Mouse (Mus musculus) heart, postnatal 4 days (tissue): ENCODE data around the gene Tmem131l. TPM values are rescaled to one million over a fixed set of nuclear protein-coding genes. Genes with fewer than 3 reads are reported as not detected.

Experiments
- DNase-seq: peaks from one replicate; pipeline ENCODE4 v3.0.0; 2021
- total RNA-seq, 2 experiments: library from RNA; stranded (reverse); gene quantifications; 2 replicates each; pipeline ENCODE4 v1.2.3; 2021

The Tmem131l gene
- total RNA-seq, 2 experiments from 2014 or later = 32.7 to 41.7 TPM

DNA sequence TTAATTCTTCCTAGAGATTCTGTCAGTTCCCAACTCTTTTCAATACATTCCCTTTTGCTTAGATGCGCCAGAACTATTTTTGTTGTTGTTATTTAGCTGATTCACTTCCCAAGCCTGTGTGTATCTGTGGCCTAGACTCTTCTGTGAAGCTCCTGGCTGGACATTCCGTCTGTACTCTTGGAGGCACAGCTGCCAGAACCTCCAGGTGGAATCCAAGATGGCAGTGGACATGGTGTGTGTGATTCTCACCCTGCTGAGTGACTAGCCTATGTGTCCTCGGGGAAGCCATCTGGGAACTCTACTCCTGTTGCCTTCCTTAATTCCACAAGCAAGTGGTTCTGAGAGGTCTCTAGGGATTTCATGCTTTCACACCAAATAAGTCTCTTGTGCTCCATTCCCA is 63.8 kb downstream of the Tmem131l start:
- no peak for DNase-seq

GRCm38 (mm10) chr3:83973339-83973738 is 66.6 kb downstream of the Tmem131l start:
- no peak for DNase-seq

DNA sequence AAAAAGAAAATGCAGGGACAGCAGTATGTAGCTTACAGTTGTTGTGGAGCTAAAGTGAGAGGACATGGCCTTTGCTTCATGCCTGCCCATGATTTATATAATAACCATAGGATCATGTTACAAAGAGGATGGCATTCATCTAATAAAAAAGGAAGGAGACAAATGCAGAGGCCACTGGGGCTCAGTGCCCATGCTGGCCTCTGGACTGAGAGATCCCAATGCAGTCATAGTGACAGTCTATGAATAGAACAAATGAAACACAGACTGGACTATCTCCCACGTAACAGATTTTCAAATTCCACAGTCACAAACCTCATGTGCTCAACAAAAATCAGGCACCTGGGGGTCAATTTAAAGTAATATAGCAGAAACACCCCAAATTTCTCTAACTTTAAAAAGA is 69.3 kb downstream of the Tmem131l start:
- no peak for DNase-seq

GRCm38 (mm10) chr3:83969081-83969480 is 70.9 kb downstream of the Tmem131l start:
- DNase-seq = no peak

DNA sequence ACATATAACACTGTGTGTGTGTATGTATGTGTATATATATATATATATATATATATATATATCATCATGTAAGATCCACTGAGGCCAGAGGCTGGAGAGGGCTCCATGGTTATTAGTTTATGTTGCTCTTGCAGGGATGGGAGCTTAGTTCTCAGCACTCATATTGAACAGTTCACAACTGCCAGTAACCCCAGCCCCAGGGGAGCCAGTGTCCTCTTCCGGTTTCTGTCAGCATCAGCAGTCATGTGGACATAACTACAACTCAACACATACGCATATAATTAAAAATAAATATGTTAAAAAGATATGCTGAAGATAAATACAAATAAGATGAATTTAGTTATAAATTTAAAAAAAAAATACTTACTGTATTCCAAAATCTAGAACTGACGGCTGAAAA is 72.2 kb downstream of the Tmem131l start:
- DNase-seq = no peak

DNA sequence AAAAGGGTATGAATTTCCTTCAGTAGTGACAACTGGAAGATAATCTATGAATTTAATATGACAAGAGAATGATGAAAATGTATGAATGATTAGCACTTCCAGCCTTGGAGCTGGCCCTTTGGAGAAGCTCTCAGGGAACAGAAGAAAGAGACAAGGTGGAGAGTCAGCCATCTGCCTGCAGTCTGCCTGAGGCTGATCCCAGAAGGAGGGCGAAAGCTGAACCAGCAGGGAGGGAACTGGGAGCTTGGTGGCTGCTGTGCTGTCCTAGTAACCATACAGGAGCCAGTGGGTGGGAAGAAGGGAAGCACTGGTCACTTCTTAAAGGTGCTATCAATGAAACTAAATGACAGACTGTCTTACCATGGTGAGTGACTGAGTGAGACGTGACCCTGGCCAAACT is 74.6 kb downstream of the Tmem131l start:
- DNase-seq = no peak

- no peak for DNase-seq
Measured at GRCm38 (mm10) chr3:83963705-83964104, 76.3 kb downstream of the Tmem131l start.

DNA sequence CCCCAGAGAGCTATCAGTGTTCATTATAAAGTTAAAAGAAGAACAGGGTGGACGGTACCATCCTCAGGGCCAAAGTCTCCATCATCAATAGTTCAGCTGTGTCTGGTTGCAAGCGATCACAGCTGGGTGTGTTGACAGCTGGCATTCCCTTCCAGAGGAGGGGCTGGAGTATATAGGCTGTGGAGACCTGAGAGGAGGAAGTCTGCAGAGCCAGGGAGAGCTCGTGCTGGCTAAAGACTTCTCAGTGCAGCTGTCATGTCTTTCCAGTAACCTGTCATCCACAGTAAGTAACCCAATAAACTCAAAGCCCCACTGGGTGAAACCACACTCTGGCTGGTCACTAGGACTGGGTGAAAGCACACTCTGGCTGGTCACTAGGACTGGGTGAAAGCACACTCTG is 77.4 kb downstream of the Tmem131l start:
- DNase-seq = peak; percentile 58

DNA sequence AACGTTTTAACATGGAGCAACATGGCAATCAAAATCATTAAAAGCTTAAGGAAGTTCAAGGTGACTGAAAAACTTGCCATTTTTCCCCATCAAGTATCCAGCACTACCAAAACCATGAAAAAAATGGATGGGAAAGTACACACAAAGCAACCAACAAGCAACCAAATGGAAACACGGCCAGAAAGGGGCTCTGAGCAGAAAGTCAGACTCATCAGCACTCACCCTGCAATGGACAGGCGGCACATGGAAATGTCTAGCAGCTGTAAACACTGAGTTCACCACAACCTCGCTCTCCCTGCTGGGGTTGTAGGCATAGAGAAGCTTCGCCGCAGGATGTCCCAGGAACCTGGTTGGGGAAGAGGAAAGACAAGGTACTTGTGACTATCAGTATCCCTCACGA is 77.9 kb downstream of the Tmem131l start:
- no peak for DNase-seq

- DNase-seq = no peak
Measured at GRCm38 (mm10) chr3:83958951-83959681, 80.9 kb downstream of the Tmem131l start.

- peak; percentile 64 for DNase-seq
Measured at GRCm38 (mm10) chr3:83953879-83954278, 86.1 kb downstream of the Tmem131l start.

DNA sequence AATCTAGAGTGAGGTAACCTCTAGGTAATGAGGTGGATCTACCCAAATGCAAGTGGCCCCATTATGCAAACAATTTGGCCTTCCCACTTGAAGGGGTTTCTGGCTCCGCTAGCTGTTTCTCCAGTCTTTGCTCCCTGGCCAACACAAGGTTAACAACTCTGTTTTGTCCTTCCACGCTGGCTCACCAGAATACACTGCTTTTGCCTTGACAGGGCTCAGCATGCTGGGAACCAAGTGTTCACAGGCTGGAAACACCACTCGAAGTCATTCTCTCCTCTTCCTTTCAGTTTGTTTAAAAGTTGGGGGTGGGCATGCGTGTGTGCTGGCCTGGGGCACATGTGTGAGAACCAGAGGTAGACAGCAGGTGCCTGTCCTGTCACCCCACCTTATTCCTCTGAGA is 91.2 kb downstream of the Tmem131l start:
- no peak for DNase-seq

DNA sequence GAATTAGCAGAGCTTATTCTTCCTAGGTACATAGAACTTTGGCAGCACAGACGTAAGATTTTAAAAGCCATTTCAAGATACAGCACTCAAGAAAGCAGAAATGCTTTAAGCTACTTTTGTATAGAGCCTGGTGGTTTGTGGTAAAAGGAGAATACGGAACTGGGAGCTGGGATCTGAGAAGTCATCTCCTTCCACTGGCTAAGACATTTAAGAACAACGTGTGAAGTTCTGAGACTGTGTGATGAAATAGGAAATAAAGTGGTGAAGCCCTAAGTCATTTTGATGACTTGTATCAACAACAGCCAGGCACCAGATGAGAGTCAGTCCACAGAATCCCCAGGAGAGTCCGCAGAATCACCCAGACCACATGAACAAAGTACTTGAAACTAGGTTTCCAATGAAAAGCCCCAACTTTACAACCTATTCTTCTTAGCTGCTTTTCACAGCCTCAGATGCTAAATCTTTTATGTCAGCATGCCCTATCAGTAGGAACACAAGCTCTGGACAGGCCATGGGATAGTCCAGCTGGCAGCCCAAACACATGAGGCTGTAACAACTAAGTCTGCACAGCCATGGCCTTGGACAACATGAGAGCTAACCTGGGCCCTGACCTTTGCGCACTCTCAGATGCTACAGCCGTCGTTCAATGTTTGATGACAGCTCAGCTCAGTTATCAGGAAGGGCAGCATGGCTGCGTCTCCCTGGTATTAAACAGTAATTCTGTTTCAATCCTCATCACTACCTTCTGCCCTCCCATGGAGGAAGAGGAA is 92.3 kb downstream of the Tmem131l start:
- DNase-seq = no peak

DNA sequence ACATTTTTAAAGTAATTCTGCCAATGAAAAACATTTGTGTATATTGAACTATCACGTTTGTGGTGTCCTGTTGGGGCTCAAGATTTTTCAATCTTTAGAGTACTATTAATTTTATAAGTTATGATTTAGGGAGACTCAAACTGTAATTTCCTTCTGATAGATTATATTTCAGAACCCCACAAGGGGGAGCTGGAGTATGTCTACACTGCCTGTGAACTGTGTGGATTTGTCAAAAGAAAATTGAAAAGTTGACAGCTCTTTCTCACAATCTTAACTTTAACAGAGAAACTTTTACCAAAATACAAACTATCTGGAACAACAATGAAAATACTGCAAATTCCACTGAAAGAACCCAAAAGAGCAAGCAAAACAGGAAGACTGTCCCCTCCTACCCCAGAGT is 93.1 kb downstream of the Tmem131l start:
- no peak for DNase-seq

DNA sequence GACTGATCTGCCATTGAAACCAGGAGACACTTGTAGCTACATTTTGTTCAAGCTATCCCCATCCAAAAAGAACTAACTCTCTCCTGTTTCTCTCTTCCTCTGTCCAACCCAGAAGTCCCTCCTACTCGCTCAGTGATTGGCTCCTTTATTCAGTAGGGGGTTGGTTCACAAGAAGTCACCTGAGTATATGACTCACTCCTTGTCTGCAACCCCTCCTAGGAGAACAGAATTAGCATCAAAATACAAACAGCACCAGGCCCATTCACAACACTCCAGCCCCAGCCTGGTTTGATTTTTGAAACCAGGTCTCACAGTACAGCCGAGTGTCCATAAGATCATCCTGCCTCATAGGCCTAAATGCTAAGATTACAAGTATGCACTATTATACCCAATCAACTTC is 96.3 kb downstream of the Tmem131l start:
- DNase-seq = no peak

DNA sequence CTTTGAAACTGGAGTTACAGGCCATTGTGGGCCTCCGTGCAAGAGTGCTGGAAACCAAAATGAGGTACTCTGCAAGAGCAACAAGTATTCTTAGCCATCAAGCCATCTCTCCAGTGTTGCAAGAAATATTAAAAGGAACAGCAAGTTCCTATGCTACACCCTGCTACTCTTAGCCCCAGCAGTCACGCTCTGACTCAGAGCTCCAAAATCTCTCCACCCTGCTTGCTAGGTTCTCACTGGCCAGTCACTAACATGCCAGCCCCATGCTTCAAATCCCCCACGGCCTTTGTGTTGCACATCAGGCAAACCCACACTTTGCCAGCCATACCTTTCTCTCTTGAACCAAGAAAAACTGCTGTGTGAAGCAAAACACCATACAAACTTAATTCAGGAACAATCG is 96.8 kb downstream of the Tmem131l start:
- no peak for DNase-seq

GRCm38 (mm10) chr3:83941921-83942320 is 98.1 kb downstream of the Tmem131l start:
- no peak for DNase-seq

- DNase-seq = no peak
Measured at GRCm38 (mm10) chr3:83938871-83939270, 101.1 kb downstream of the Tmem131l start.

DNA sequence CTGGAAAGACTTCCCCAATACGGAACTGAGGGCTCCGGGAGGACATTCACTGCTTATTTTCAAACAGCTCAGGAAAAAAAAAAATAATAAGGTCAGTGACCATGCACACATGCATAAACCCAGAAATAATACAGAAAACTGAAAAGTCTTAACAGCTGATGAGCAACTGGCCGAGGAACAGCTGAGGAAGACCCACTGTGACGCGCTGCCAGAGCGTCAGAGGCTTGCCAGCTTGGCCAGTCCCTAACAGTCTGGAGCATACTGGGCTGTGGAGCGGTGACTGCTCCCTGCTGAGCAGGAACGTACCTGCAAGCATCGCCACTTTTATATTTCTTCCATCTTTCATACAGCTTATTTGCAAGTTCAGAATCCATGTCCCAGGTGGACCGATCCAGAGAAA is 105.5 kb downstream of the Tmem131l start:
- DNase-seq = no peak

- peak; percentile 51 for DNase-seq
Measured at GRCm38 (mm10) chr3:83915768-83916496, 124.0 kb downstream of the Tmem131l start.

DNA sequence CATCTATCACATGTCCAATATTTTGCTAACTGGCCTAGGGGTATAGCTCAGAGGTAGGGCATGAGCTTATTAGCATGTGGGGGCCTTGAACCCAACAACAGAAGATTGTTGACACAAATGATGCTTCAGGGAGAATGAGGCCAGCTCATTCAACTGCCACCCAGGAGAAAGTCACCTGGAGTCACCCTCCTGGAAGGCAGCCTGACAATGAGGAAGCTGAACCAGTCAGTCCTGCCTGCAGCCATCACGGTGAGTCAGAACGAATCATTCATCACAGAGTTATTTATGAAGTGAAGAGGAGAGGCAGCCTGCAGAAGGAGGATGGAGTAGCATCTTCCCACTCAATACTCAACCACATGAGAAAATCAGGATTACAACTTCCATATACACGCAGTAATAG is 124.9 kb downstream of the Tmem131l start:
- no peak for DNase-seq

DNA sequence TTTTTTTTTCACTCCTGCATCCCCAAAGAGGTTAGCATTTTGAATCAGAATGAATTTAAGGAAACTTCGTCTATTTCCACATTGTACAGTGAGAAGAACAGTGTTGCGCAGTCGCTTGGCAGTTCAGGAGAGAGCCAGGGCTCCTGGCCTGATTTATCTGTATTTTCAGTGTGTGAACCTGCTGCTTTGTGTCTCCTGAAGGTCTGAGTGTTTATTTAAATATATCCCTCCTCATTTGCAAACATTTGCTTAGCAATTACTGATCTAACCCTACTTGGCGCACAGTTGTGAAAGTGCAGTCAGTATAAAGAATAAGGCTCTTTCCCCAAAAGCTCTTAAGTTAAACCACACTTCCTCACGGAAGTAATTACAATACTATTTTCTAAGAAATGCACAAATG is 129.3 kb downstream of the Tmem131l start:
- no peak for DNase-seq

- DNase-seq = no peak
Measured at GRCm38 (mm10) chr3:83906185-83906584, 133.8 kb downstream of the Tmem131l start.
